Mouse (Mus musculus): Measurements from ENCODE around the gene 4930550C14Rik. TPM values are rescaled to one million over a fixed set of nuclear protein-coding genes. Genes with fewer than 3 reads are reported as not detected.

4930550C14Rik gene
- total RNA-seq, 2 experiments from 2014 or later: 0.38 TPM; not detected in 1

DNA sequence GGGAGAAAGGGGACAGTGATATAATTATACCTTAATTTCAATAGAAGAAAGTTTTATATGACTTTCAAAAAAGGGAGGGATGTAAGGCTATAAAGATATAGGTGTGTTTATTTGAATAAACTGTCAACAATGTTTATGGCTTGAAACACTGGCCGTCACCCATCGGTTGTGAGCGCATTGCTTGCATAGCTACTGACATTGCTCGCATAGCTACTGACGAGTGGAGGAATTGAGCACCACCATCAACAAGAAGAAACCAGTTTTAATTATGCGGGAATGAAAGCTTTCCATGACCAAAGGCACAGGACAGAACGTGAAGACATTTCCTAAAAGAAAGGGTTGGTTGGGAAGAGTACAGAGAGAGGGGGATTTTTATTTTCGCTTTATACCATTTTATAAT is 979 bp upstream of the 4930550C14Rik start:
- no peak for ATAC-seq (replicated peaks; ENCODE audit: low FRiP score, low TSS enrichment, poor library complexity, severe bottlenecking)

DNA sequence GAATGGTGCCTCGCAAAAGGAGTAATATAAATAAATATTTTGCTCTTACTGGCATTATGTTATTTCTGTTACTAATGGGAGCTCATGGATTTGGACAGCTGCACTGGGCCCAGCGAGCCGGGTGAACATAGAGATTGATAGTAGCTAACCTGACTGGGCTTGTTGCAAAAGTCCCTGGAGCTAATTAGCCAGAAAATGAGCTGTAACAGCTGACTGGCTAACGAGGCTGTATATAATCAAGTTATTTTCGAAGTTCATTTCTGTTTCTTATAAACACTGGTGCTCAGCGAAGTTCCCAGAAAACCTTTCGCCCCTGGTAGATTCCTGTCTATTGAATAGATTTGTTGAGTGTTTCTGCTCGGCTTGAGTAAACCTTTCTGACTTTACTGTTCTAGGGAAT is 866 bp downstream of the 4930550C14Rik start:
- ATAC-seq (replicated peaks; ENCODE audit: low FRiP score, low TSS enrichment, poor library complexity, severe bottlenecking): no peak

DNA sequence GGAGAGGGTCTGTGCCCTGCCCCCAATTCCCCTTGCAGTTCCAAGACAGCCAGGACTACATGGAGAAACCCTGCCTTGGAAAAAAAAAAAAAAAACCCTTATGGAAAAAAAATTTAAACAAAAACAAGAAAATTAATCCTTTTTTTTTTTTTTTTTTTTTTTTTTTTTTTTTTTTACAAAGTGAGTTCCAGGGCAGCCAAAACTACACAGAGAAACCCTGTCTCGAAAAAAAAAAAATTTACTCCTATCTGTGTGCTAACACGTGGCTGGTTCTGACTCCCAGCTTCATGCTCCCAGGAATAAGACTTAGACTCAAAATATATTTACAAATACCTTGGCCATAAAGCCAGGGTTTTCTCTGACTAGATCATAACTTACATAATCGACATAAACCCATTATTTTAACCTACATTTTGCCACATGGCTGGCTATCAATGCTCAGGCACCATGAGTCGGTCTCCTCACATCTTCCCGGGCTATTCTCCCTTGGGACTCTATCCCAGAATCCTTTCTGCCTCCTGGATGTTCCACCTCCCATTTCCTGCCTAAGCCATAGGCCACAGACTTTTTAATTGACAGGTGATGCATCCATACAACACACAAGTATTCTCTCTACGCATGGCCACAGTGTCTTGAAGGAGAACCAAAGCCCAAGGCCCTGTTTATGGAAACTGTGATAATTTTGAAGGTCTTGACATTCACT is 2.1 kb downstream of the 4930550C14Rik start:
- ATAC-seq (replicated peaks; ENCODE audit: low FRiP score, low TSS enrichment, poor library complexity, severe bottlenecking): no peak

DNA sequence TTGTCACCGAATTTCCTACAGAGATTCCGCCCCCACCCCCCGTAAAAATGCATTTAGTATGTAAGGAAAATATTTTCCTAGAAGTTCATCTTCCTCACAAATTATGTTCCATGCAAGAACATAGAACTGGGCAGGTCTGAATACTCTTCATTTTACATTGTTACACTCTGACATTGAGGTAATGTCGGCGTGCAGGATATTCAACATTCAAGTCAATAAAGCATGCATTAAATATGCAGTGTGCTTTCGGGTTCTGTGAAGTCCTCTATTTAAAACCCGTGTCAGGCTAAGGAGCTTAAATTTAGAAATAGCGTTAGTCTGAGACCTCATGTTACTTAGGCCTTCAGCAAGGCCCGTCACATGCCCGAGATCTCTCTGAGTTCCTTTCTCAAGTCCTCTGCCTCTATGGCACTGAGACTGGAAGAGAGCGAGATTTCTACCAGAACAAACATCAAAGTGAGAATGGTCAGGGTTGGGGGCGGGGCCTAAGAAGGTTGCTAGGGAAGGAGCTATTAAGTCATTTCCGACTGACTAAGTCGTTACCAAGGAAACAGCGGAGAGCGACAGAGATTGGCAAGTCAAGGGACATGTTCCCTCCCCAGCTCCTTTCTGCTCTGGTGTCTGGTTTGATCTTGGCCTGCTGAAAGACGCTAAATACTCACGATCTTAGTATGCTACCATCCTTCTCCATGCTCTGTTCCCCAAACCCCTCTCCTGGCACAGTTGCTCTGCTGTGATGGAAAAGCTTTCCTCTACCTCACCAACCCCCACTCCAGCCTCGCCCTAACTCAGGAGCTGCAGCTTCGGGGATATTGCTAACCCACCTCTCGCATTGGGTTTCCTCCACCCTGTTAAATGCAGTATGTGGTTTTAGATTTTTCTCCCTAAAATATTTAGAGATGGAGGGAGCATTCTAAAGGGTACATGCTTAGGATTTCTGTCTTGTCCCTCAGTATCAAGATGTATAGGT is 2.9 kb downstream of the 4930550C14Rik start:
- peak; percentile 89 for ATAC-seq (replicated peaks; ENCODE audit: low FRiP score, low TSS enrichment, poor library complexity, severe bottlenecking)

DNA sequence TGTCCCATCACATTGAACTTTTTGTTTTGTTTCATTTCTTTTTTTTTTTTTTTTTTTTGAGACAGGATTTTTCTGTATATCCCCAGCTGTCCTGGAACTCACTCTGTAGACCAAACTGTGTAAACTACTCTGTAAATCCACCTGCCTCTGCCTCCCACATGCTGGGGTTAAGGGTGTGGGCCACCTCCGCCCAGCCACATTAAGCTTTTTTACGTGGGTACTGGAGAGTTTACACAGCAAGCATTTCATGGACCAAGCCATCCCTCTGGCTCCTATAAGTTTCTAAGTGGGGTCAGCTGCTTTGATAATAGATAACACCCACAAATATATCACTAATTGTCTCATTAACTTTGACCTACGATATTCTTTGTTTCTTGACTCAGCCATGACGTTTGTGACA is 6.4 kb downstream of the 4930550C14Rik start:
- no peak for ATAC-seq (replicated peaks; ENCODE audit: low FRiP score, low TSS enrichment, poor library complexity, severe bottlenecking)

DNA sequence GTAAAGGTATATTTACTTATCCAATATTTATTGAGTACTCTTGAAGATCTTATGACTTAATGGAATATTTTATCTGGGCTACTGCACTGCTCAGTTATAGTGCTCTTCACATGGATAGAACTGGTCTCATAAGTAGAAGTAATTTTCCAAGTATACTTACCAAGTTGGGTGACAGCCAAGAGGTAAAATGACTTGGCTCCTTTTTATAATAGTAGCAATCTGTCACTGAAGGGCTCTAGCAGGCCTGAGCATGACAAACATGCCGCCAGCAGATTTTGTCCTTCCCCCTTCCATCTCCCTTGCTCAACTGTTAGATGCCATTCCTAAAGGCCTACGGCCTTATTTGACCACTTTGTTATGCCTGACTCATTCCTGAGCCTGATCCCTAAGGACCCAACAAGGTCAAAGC is 6.8 kb downstream of the 4930550C14Rik start:
- no peak for ATAC-seq (replicated peaks; ENCODE audit: low FRiP score, low TSS enrichment, poor library complexity, severe bottlenecking)

DNA sequence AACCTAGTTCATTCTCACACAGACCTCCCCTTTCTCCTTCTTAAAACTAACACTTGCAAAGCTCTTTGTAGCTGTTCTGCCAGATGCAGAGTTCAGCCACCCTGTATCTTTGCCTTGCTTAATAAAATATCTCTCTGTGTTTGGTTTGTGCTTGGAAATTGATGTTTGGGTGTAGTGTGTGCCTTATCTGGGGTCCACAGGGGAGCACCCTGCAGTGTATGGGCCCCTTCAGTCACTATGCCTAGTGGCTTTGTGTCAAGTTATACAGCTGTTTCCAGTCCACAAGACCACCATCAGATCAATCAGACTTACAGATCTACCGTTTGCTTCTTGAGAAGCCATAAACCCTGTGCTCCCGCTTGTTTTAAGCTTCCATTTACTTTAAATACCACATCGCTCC is 7.3 kb downstream of the 4930550C14Rik start:
- ATAC-seq (replicated peaks; ENCODE audit: low FRiP score, low TSS enrichment, poor library complexity, severe bottlenecking): peak; percentile 41

DNA sequence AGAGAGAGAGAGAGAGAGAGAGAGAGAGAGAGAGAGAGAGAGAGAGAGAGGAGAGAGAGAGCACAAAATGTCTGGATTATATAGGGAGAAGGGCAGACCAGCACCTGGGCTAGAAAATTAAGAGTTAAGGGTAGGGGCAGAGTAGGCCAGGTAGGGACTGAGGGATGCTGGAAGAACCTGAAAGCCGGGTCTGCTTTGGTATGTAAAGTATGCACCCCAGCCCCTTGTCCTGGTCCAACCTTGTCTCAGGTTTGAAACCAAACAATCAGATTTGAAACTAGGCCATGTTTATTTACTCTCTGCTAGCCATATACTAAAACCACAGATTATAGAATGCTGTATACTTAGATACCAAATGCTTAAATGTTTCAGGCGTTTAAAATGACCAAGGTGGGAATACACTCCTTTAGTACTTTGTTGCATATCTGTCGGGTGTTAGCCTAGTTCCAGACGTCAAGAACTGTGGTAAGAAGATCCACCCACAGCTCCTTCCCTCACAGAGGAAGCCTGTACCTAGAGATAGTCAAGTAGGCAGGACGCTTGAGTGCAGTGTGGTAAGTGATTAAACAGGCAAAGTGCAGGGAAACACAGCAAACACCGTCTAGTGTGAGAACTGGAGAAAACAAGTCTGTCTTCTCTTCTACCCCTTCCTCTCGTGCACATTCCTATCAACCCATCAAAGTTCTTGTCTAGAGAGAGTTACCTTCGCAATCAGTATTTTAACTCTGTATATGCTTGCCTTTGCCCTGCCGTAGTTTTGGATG is 20.2 kb downstream of the 4930550C14Rik start:
- peak; percentile 100 for ATAC-seq (replicated peaks; ENCODE audit: low FRiP score, low TSS enrichment, poor library complexity, severe bottlenecking)

DNA sequence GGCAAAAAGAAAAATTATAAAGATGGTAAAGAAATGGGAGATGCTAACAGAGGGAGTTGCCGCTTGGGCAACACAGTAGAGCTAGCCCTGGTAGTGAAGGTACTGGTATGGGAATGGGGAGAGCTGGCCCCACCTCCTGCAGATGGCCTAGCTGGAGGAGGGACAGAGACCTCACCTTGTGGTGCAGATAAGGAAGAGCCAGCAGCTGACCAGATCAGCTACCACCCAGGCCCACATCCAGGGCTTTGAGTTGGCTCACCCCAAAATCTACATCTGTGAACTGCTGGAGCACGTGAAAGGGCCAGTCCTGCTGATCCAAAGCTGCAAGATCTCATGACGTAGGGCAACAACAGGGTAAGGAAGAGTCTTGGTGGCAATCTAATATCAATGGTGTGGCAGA is 24.6 kb downstream of the 4930550C14Rik start:
- peak; percentile 40; the same call in 1 of the 2 replicates for ATAC-seq (replicated peaks; ENCODE audit: low FRiP score, low TSS enrichment, poor library complexity, severe bottlenecking)

DNA sequence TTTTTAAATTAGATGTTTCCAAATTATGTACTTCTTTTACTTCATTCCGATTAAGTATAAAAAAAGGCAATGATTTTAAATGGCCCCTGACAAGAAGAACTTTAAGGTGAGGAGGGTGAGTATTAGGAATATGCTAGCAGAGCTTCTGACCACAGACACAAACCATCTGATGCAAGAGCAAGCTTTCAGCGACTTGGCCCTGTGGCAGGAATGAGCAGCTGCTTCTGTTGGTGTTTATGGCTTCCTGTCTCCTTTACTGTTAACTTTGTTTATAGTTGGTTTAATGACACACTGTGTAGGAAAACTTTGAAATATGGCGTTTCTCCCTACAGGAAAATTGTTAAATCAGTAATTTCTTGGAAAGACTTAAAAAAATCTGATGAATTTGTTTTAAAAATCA is 25.5 kb downstream of the 4930550C14Rik start:
- no peak for ATAC-seq (replicated peaks; ENCODE audit: low FRiP score, low TSS enrichment, poor library complexity, severe bottlenecking)

DNA sequence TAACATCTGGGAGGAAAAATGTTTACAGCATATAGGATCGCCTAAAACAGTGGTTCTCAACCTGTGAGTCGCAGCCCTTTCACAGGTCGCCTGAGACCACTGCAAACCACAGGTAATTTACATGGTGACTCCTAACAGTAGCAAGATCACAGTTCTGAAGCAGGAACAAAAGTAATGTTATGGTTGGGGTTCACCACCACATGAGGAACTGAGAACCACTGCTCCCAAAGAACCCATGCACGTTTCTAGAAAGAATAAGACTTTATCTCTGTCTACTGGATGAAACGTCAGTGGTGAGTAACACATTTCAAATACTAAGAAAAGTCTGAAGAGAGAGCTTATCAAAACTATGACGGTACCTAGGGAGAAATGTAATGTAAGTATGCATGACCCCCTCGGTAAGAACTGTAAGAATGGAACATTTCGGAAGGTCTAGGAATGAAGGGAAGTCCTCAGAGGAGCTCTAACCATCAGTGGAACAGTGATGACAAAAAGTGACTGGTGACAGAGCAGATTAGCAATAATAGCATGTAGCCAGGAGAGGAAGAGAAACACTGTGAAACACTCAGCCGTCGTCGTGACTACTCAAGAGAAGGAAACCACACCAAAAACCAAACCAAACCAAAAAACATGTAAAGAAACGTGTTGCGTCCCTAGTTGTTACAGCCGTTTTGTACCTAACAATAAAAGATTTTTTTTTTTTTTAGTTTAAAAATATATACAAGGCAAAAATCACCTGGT is 33.9 kb downstream of the 4930550C14Rik start:
- ATAC-seq (replicated peaks; ENCODE audit: low FRiP score, low TSS enrichment, poor library complexity, severe bottlenecking): no peak

DNA sequence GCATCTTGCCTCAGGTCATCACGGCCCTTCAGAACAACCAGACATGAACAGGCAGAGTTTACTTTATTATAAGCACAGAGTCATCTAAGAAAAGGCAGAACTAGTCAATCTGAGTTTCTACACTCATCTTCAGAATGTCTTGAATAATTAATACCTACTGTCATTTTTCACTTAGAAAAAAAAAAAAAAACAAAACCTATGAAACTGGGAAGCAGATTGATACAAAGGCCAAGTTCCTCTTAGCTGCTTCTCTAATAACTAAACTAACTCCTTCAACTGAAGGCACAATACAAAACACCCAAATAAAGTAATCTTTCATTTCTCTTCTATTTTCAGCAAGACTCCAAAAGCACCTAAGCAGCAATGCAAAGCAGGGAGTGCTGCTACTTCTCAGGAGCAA is 48.5 kb downstream of the 4930550C14Rik start:
- ATAC-seq (replicated peaks; ENCODE audit: low FRiP score, low TSS enrichment, poor library complexity, severe bottlenecking): no peak

DNA sequence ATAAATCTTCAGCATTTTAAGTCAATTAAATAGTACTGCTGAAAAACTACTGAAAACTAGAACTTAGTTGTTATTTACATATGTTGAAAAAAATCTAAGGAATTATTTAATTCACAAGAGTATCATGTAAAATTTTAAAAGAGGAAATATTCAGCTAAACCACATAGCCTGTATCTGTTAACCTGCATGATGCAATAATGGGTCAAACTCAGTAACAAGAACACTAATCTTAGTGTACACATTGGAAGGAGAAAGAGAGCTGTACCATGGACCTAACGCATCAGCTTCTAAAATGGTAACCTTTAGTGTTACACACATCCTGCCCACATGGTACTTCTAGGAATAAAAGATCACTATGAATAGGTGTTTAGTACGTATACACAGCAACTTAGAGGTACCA is 49.9 kb downstream of the 4930550C14Rik start:
- no peak for ATAC-seq (replicated peaks; ENCODE audit: low FRiP score, low TSS enrichment, poor library complexity, severe bottlenecking)

DNA sequence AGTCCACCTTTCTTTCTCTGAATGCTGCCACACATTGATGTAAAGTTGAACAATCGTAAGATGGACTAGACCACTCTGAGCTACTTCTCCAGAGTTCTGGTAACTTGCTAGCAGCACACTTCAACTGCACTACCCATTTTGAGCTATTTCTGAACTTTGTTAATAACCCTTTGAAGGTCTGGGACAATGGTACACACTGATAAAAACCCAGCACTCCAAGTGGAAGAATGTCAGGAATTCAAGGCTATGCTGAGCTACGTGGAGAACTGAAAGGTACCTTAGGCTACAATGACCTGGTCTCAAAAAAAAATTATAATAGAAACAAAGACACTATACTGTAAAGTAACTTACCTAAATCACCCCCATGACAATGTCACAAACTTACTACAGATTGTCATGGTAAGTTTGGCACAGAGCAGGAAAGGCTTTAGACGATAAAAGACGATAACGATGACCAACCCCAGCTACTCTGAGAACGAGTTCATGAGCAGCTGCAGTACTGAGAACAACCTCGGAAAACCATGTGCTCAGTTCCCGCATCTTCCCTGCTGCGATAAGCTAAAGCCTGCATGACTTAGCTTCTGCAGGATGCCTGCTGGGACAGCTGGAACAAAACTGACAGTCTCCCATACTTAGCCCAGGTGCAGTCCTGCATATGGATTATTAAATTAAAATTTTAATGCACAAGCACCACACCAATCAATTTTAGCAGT is 70.8 kb downstream of the 4930550C14Rik start:
- no peak for ATAC-seq (replicated peaks; ENCODE audit: low FRiP score, low TSS enrichment, poor library complexity, severe bottlenecking)

Other genes with a start within 250 kb of the 4930550C14Rik start
- gene Ddx10, start 154.3 kb upstream of the 4930550C14Rik start, total RNA-seq (2014; fragmentation: Nextera tagmentation): 35.9 and 49.9 TPM in 2 replicates
- gene Ddx10, start 154.3 kb upstream of the 4930550C14Rik start, total RNA-seq (2017): 117 TPM in 2 replicates
- not detected in 2 replicates for gene Exph5, start 100.7 kb upstream of the 4930550C14Rik start, total RNA-seq (2014; fragmentation: Nextera tagmentation)
- gene Exph5, start 100.7 kb upstream of the 4930550C14Rik start, total RNA-seq (2017): not detected in 2 replicates
- gene Kdelc2, start 18.3 kb upstream of the 4930550C14Rik start, total RNA-seq (2014; fragmentation: Nextera tagmentation): 1.6 and 1.7 TPM in 2 replicates
- 0.94 and 4.5 TPM in 2 replicates for gene Kdelc2, start 18.3 kb upstream of the 4930550C14Rik start, total RNA-seq (2017)
- 39.4 and 41.7 TPM in 2 replicates for gene Atm, start 134.4 kb downstream of the 4930550C14Rik start, total RNA-seq (2014; fragmentation: Nextera tagmentation)
- gene Atm, start 134.4 kb downstream of the 4930550C14Rik start, total RNA-seq (2017): 48.3 and 66.9 TPM in 2 replicates
- 34.5 and 37.5 TPM in 2 replicates for gene Npat, start 134.7 kb downstream of the 4930550C14Rik start, total RNA-seq (2014; fragmentation: Nextera tagmentation)
- gene Npat, start 134.7 kb downstream of the 4930550C14Rik start, total RNA-seq (2017): 32.4 and 35.7 TPM in 2 replicates
- 59.3 and 61.2 TPM in 2 replicates for gene Acat1, start 208.1 kb downstream of the 4930550C14Rik start, total RNA-seq (2014; fragmentation: Nextera tagmentation)
- gene Acat1, start 208.1 kb downstream of the 4930550C14Rik start, total RNA-seq (2017): 51.1 and 62.7 TPM in 2 replicates

All from megakaryocyte-erythroid progenitor cell, adult 5-6 weeks (primary cell).